Mouse (Mus musculus) adipocyte (in vitro differentiated cells): Measurements from ENCODE around the gene Lsm11.
"Not testable (repeated sequence)": the region's sequence is repeated elsewhere in the genome, so short reads cannot be mapped to it uniquely, and the experiment has no call there.

ENCODE experiments used
- DNase-seq: peaks from one replicate; pipeline ENCODE4 v3.0.0-alpha.2; 2016; ENCODE audit warnings: low spot score

The Lsm11 gene

GRCm38 (mm10) chr11:45883270-45883931, 61.3 kb downstream of the Lsm11 start:
- DNase-seq, result peak; percentile 72

GRCm38 (mm10) chr11:45881683-45882068, 63.1 kb downstream of the Lsm11 start:
- peak; percentile 38 for DNase-seq

GRCm38 (mm10) chr11:45881026-45881682, 63.6 kb downstream of the Lsm11 start:
- peak; percentile 85 for DNase-seq

- not testable (repeated sequence) for DNase-seq
Observed at GRCm38 (mm10) chr11:45879366-45879765, 65.4 kb downstream of the Lsm11 start.
